In the genomic region with DNA sequence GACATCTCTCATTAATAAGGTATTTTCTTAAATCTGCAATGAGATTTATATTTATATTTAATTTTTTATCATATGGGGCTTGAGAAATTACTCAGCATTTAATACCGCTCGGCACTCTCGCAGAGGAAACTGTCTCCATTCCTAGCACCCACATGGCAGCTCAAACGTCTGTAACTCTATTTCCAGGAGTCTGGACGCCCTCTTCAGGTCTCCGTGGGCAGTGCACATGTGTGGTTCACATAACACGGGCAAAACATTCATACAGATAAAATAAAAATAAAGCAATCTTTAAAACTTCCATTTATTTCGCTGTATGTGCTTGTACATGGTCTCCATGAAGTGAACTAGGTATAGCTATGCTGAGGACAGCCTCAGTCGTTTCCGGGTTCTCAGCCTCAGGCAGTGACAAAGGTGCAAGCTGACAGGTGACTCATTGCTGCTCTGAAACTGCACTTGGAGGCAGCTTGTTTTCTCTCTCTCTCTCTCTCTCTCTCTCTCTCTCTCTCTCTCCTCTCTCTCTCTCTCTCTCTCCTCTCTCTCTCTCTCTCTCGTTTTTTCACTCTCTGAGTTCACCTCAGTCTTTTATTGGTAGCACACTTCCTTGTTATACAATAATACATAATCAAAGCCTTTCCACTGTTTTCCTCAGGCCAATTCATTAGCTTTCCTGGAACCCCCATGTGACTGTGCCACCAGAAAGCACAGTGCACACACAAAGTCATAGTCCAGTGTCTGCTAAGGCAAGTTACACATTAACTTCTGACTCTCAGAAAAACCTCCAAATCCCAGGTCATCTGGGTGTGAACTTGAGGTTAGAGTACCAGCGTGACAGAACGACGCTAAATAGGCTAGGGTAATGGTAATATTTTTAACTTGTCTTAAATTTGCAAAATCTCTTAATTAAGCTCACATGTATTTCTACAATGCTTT, we compare ENCODE assay signal across 19 mouse cellular contexts. TPM values are rescaled to one million over a fixed set of nuclear protein-coding genes. Genes with fewer than 3 reads are reported as not detected.
DNase-seq lines count a peak whose midpoint lies in the region; ATAC-seq and TF ChIP-seq lines count a peak whose summit lies in the region.
"Had no signal": no experiment of that assay in that cellular context is flagged by ENCODE, and none has a peak within 500 bp of the region (broad histone marks: within the 10 kb centered on the region; RNA-seq: fewer than 3 reads in every experiment).

No protein-coding gene starts in this region.

- no peaks in the 10 kb centered on the region for H3K79me2 ChIP-seq in MEL (ENCODE audit: control insufficient read depth, insufficient read depth, low read length, poor library complexity)

- TF ChIP-seq EP300 in MEL (IDR thresholded peaks at IDR 0.05; ENCODE audit: low read depth in 1 of 2, low read length in 2 of 2): no peak

- TF ChIP-seq POLR2A in MEL (IDR thresholded peaks at IDR 0.05; ENCODE audit: control insufficient read depth in 1 of 2, insufficient read depth in 1 of 2, low read depth in 1 of 2, low read length in 2 of 2, poor library complexity in 1 of 2): no peak

- H3K27ac ChIP-seq in MEL (ENCODE audit: control insufficient read depth, low read depth, low read length): no peak overlapping the region
- peak overlapping the region; percentile 88 for H3K27ac ChIP-seq in intestine, embryonic 16.5 days (ENCODE audit: low read length)
- H3K27ac ChIP-seq in stomach, embryonic 14.5 days (ENCODE audit: low read length): peak overlapping the region; percentile 48; the same call in 1 of the 2 replicates
- H3K27ac ChIP-seq: limb, embryonic 12.5 days; midbrain, embryonic 12.5 days; neural tube, embryonic 12.5 days had no signal

- no peak overlapping the region for H3K9ac ChIP-seq in MEL (ENCODE audit: control insufficient read depth, low read depth, low read length, poor library complexity, severe bottlenecking)
- no peak overlapping the region for H3K9ac ChIP-seq in intestine, embryonic 16.5 days (ENCODE audit: low read depth, low read length)
- H3K9ac ChIP-seq in stomach, embryonic 14.5 days (replicated peaks; ENCODE audit: low read depth, low read length): no peak overlapping the region
- H3K9ac ChIP-seq: limb, embryonic 12.5 days; midbrain, embryonic 12.5 days; neural tube, embryonic 12.5 days had no signal

- H3K4me3 ChIP-seq in MEL (ENCODE audit: control insufficient read depth in 1 of 2, insufficient read depth in 1 of 2, low read depth in 2 of 2, low read length in 2 of 2): no peak overlapping the region
- H3K4me3 ChIP-seq in intestine, embryonic 16.5 days (ENCODE audit: low read length): no peak overlapping the region
- H3K4me3 ChIP-seq in stomach, embryonic 14.5 days (ENCODE audit: low read depth, low read length): no peak overlapping the region
- H3K4me3 ChIP-seq: limb, embryonic 12.5 days; midbrain, embryonic 12.5 days; neural tube, embryonic 12.5 days had no signal

- peak; percentile 6 to 13 (median 12); a peak in 2 of 6 replicates for TF ChIP-seq CTCF in MEL (IDR thresholded peaks at IDR 0.05 in 2 of 3, conservative IDR thresholded peaks at IDR 0.05 in 1 of 3; ENCODE audit: control insufficient read depth in 1 of 3, insufficient read depth in 1 of 3, low read depth in 2 of 3, low read length in 3 of 3, poor library complexity in 1 of 3, severe bottlenecking in 1 of 3)

- no peaks in the 10 kb centered on the region for H3K36me3 ChIP-seq in MEL (ENCODE audit: control insufficient read depth in 1 of 2, insufficient read depth in 2 of 2, low read length in 2 of 2)
- no peaks in the 10 kb centered on the region for H3K36me3 ChIP-seq in intestine, embryonic 16.5 days (ENCODE audit: control insufficient read depth, insufficient read depth, low read length)
- no peaks in the 10 kb centered on the region; the same call in 1 of the 2 replicates for H3K36me3 ChIP-seq in stomach, embryonic 14.5 days (ENCODE audit: control insufficient read depth, insufficient read depth, low read length)

- H3K27me3 ChIP-seq in MEL (ENCODE audit: control insufficient read depth in 1 of 2, insufficient read depth in 2 of 2, low read length in 2 of 2): no peaks in the 10 kb centered on the region
- H3K27me3 ChIP-seq in intestine, embryonic 16.5 days (replicated peaks; ENCODE audit: control insufficient read depth, insufficient read depth, low read length): no peaks in the 10 kb centered on the region
- no peaks in the 10 kb centered on the region for H3K27me3 ChIP-seq in stomach, embryonic 14.5 days (ENCODE audit: control insufficient read depth, insufficient read depth, low read length)
- H3K27me3 ChIP-seq: CH12.LX; limb, embryonic 12.5 days; midbrain, embryonic 12.5 days; neural tube, embryonic 12.5 days had no signal

- DNase-seq in MEL (ENCODE audit: low read depth, low spot score): peak; percentile 6
- peak; percentile 57 to 78 for DNase-seq in kidney, postnatal 25 days
- DNase-seq in spleen, postnatal 14 days (ENCODE audit: low spot score in 2 of 2): no peak
- DNase-seq in frontal cortex, postnatal 36 days (ENCODE audit: low spot score in 2 of 2): no peak
- no peak for DNase-seq in adrenal gland, postnatal 4 days (ENCODE audit: low spot score in 2 of 2)
- DNase-seq: cerebellum, adult 2 months; heart, adult 18-20 months; heart, postnatal 10 days; layer of hippocampus, postnatal 36 days; thymus, postnatal 36 days had no signal

- no peaks in the 10 kb centered on the region for H3K4me1 ChIP-seq in MEL (ENCODE audit: control insufficient read depth in 1 of 2, insufficient read depth in 2 of 2, low read length in 2 of 2)
- H3K4me1 ChIP-seq in intestine, embryonic 16.5 days (ENCODE audit: control insufficient read depth, insufficient read depth, low read length): no peaks in the 10 kb centered on the region
- no peaks in the 10 kb centered on the region for H3K4me1 ChIP-seq in stomach, embryonic 14.5 days (ENCODE audit: control insufficient read depth, insufficient read depth, low read length)
- H3K4me1 ChIP-seq: midbrain, embryonic 12.5 days had no signal

- H3K4me2 ChIP-seq in intestine, embryonic 16.5 days (ENCODE audit: low read depth, low read length): no peak overlapping the region
- H3K4me2 ChIP-seq in stomach, embryonic 14.5 days (replicated peaks; ENCODE audit: low read depth, low read length): no peak overlapping the region
- H3K4me2 ChIP-seq: limb, embryonic 12.5 days; midbrain, embryonic 12.5 days; neural tube, embryonic 12.5 days had no signal

- peak; percentile 98 for ATAC-seq in intestine, embryonic 16.5 days
- peak; percentile 88 for ATAC-seq in stomach, embryonic 14.5 days (ENCODE audit: insufficient number of reproducible peaks, insufficient read depth, low FRiP score, low read depth)
- ATAC-seq: activated CD4-positive, CD25-positive, alpha-beta regulatory T cell, adult 4 months; hindbrain, embryonic 16.5 days had no signal

- no peaks in the 10 kb centered on the region for H3K9me3 ChIP-seq in MEL (replicated peaks; ENCODE audit: insufficient read depth, low read length)
- H3K9me3 ChIP-seq in intestine, embryonic 16.5 days (ENCODE audit: control insufficient read depth, low read length): no peaks in the 10 kb centered on the region
- no peaks in the 10 kb centered on the region for H3K9me3 ChIP-seq in stomach, embryonic 14.5 days (ENCODE audit: control insufficient read depth, low read depth, low read length)
- H3K9me3 ChIP-seq: limb, embryonic 12.5 days; midbrain, embryonic 12.5 days; neural tube, embryonic 12.5 days had no signal

- WGBS in intestine, embryonic 16.5 days: 78% methylated on average over 14 of the region's 14 CpGs
- WGBS in stomach, embryonic 14.5 days: 81% methylated on average over 14 of the region's 14 CpGs

- no peak; the same call in 1 of the 2 replicates for TF ChIP-seq RAD21 in MEL (IDR thresholded peaks at IDR 0.05; ENCODE audit: low read depth, low read length)

TF ChIP-seq in MEL, 35 proteins besides CTCF, POLR2A, EP300 and RAD21 (continues in another document):
- no peak for TF ChIP-seq TBP (IDR thresholded peaks at IDR 0.05; ENCODE audit: low read depth, low read length)
- TF ChIP-seq MXI1 (IDR thresholded peaks at IDR 0.05; ENCODE audit: low read depth, low read length): no peak
- no peak for TF ChIP-seq USF2 (IDR thresholded peaks at IDR 0.05; ENCODE audit: borderline replicate concordance in 1 of 2, insufficient read depth in 1 of 2, low read depth in 1 of 2, low read length in 2 of 2)
- no peak for TF ChIP-seq CHD1 (IDR thresholded peaks at IDR 0.05; ENCODE audit: low read depth, low read length)
- TF ChIP-seq GATA1 (IDR thresholded peaks at IDR 0.05; ENCODE audit: low read depth, low read length): no peak
- TF ChIP-seq ZC3H11A (IDR thresholded peaks at IDR 0.05; ENCODE audit: low read depth, low read length): no peak
- no peak for TF ChIP-seq ELF1 (IDR thresholded peaks at IDR 0.05; ENCODE audit: low read depth, low read length)
- no peak for TF ChIP-seq MYB (IDR thresholded peaks at IDR 0.05; ENCODE audit: low read depth, low read length)
- TF ChIP-seq NELFE (IDR thresholded peaks at IDR 0.05; ENCODE audit: low read depth, low read length): no peak
- TF ChIP-seq MAFK (IDR thresholded peaks at IDR 0.05; ENCODE audit: borderline replicate concordance, low read depth, low read length): no peak
- TF ChIP-seq JUND (IDR thresholded peaks at IDR 0.05; ENCODE audit: low read depth, low read length): no peak

RNA-seq across cellular contexts. Expression of gene Sh3yl1, which starts 31.9 kb away (rescaled TPM):
- 3.2 and 3.3 TPM in 2 replicates for total RNA-seq in MEL (2012; rRNA removed)
- 1 to 10 TPM in 1 of 2 experiments, not detected in 1; 5.2 TPM for polyA plus RNA-seq in MEL (2012; ENCODE audit: insufficient read depth in 1 of 2, insufficient read length in 2 of 2, low read depth in 1 of 2, low replicate concordance in 2 of 2, missing spikeins in 1 of 2)
- polyA plus RNA-seq in intestine, embryonic 16.5 days (2015; fragmentation: Nextera tagmentation; extraction: Ambion mirVana): 24.9 and 30.1 TPM in 2 replicates
- 23.4 and 24.2 TPM in 2 replicates for polyA plus RNA-seq in stomach, embryonic 14.5 days (2014; fragmentation: Nextera tagmentation; extraction: Ambion mirVana)
- total RNA-seq in adrenal gland, postnatal 4 days (2021): 10 to 100 TPM in 1 of 2 experiments, 1 to 10 TPM in 1; 7.8 to 11.4 TPM

RNA-seq across cellular contexts. Expression of gene Acp1, which starts 31.9 kb away (rescaled TPM):
- 59.2 and 60.7 TPM in 2 replicates for total RNA-seq in MEL (2012; rRNA removed)
- 10 to 100 TPM in 1 of 2 experiments, not detected in 1; 93.9 TPM for polyA plus RNA-seq in MEL (2012; ENCODE audit: insufficient read depth in 1 of 2, insufficient read length in 2 of 2, low read depth in 1 of 2, low replicate concordance in 2 of 2, missing spikeins in 1 of 2)
- polyA plus RNA-seq in intestine, embryonic 16.5 days (2015; fragmentation: Nextera tagmentation; extraction: Ambion mirVana): 167 and 172 TPM in 2 replicates
- 176 and 184 TPM in 2 replicates for polyA plus RNA-seq in stomach, embryonic 14.5 days (2014; fragmentation: Nextera tagmentation; extraction: Ambion mirVana)
- total RNA-seq in adrenal gland, postnatal 4 days (2021): 10 to 100 TPM; 74.9 to 81.0 TPM

RNA-seq across cellular contexts. Expression of gene Alkal2, which starts 59.2 kb away (rescaled TPM):
- not detected in 2 replicates for total RNA-seq in MEL (2012; rRNA removed)
- under 1 TPM in 1 of 2 experiments, not detected in 1; 0.04 TPM for polyA plus RNA-seq in MEL (2012; ENCODE audit: insufficient read depth in 1 of 2, insufficient read length in 2 of 2, low read depth in 1 of 2, low replicate concordance in 2 of 2, missing spikeins in 1 of 2)
- 0.67 and 1.3 TPM in 2 replicates for polyA plus RNA-seq in intestine, embryonic 16.5 days (2015; fragmentation: Nextera tagmentation; extraction: Ambion mirVana)
- polyA plus RNA-seq in stomach, embryonic 14.5 days (2014; fragmentation: Nextera tagmentation; extraction: Ambion mirVana): 1.4 and 1.8 TPM in 2 replicates
- under 1 TPM; 0.39 to 0.73 TPM for total RNA-seq in adrenal gland, postnatal 4 days (2021)
- total RNA-seq: CH12.LX had no signal
- polyA plus RNA-seq: activated CD4-positive, CD25-positive, alpha-beta regulatory T cell, adult 4 months; spleen, adult 2 months had no signal

Comparison
In these comparisons a context has a peak if more than half of its experiments do, and no peak if none do; other contexts are left out.
1. DNase-seq: peak in MEL (single experiment) and kidney, postnatal 25 days (2 of 2); none in spleen, postnatal 14 days (0 of 2), frontal cortex, postnatal 36 days (0 of 2) and adrenal gland, postnatal 4 days (0 of 2).